Mouse (Mus musculus): ENCODE measurements around the gene Pou2f3.

Pou2f3 gene

GRCm38 (mm10) chr9:43109125-43109524 is 101.0 kb downstream of the Pou2f3 start:
- DNase-seq (ENCODE audit: low read depth, low spot score): no peak

GRCm38 (mm10) chr9:43108721-43109120 is 101.4 kb downstream of the Pou2f3 start:
- DNase-seq (ENCODE audit: low read depth, low spot score): no peak

- no peak for DNase-seq (ENCODE audit: low read depth, low spot score)
Measured at GRCm38 (mm10) chr9:43108081-43108480, 102.1 kb downstream of the Pou2f3 start.

GRCm38 (mm10) chr9:43107555-43107954 is 102.6 kb downstream of the Pou2f3 start:
- DNase-seq (ENCODE audit: low read depth, low spot score): no peak

- no peak for DNase-seq (ENCODE audit: low read depth, low spot score)
Measured at GRCm38 (mm10) chr9:43107187-43107517, 103.0 kb downstream of the Pou2f3 start, which contains the start of gene Arhgef12. Gene Arhgef12, minus strand, starts transcription at chr9:43107239.

- peak; percentile 64 for DNase-seq (ENCODE audit: low read depth, low spot score)
Measured at GRCm38 (mm10) chr9:43106426-43107186, 103.6 kb downstream of the Pou2f3 start.

- peak; percentile 83 for DNase-seq (ENCODE audit: low read depth, low spot score)
Measured at GRCm38 (mm10) chr9:43105664-43106361, 104.4 kb downstream of the Pou2f3 start.

- no peak for DNase-seq (ENCODE audit: low read depth, low spot score)
Measured at GRCm38 (mm10) chr9:43104873-43105663, 105.1 kb downstream of the Pou2f3 start.

- no peak for DNase-seq (ENCODE audit: low read depth, low spot score)
Measured at GRCm38 (mm10) chr9:43104526-43104872, 105.7 kb downstream of the Pou2f3 start.

- no peak for DNase-seq (ENCODE audit: low read depth, low spot score)
Measured at GRCm38 (mm10) chr9:43103675-43104299, 106.4 kb downstream of the Pou2f3 start.

GRCm38 (mm10) chr9:43102931-43103330 is 107.2 kb downstream of the Pou2f3 start:
- DNase-seq (ENCODE audit: low read depth, low spot score): no peak

GRCm38 (mm10) chr9:43101936-43102595 is 108.1 kb downstream of the Pou2f3 start:
- DNase-seq (ENCODE audit: low read depth, low spot score): no peak

- DNase-seq (ENCODE audit: low read depth, low spot score): no peak
Measured at GRCm38 (mm10) chr9:43098922-43099321, 111.2 kb downstream of the Pou2f3 start.

- no peak for DNase-seq (ENCODE audit: low read depth, low spot score)
Measured at GRCm38 (mm10) chr9:43097801-43098557, 112.2 kb downstream of the Pou2f3 start.

GRCm38 (mm10) chr9:43096337-43096736 is 113.8 kb downstream of the Pou2f3 start:
- DNase-seq (ENCODE audit: low read depth, low spot score): peak; percentile 85

GRCm38 (mm10) chr9:43094828-43095227 is 115.3 kb downstream of the Pou2f3 start:
- no peak for DNase-seq (ENCODE audit: low read depth, low spot score)

GRCm38 (mm10) chr9:43093803-43094202 is 116.4 kb downstream of the Pou2f3 start:
- no peak for DNase-seq (ENCODE audit: low read depth, low spot score)

GRCm38 (mm10) chr9:43085686-43086285 is 124.4 kb downstream of the Pou2f3 start:
- DNase-seq (ENCODE audit: low read depth, low spot score): no peak

GRCm38 (mm10) chr9:43084496-43085362 is 125.4 kb downstream of the Pou2f3 start:
- DNase-seq (ENCODE audit: low read depth, low spot score): no peak
